Mouse (Mus musculus) CH12.LX (cell line): ENCODE measurements at regions not wholly inside any gene's neighbourhood (a gene's known extent, or its start where the extent isn't known, plus 50 kb on each side); places are given as distances from the start of the nearest gene placed in this dataset.

Source experiments
- DNase-seq: peaks from one replicate; pipeline ENCODE4 v3.0.0-alpha.2; 2013; ENCODE audit errors: extremely low read depth
- H3K27ac ChIP-seq: 2 replicates; pipeline ENCODE4 v1.5.1; 2012; ENCODE audit warnings: low read depth, mild to moderate bottlenecking, control low read depth, moderate library complexity; ENCODE audit not compliant: insufficient read depth
- H3K27me3 ChIP-seq: replicated peaks from 2 replicates; pipeline ENCODE3; 2012; ENCODE audit warnings: inconsistent platforms
- H3K36me3 ChIP-seq, 2 experiments: replicated peaks in 1 of 2; 2 replicates each; pipeline versions ENCODE3 to v1.6.1; 2012; ENCODE audit warnings: inconsistent platforms in 1 of 2, low read length in 1 of 2, mild to moderate bottlenecking in 1 of 2, mixed read lengths in 1 of 2, moderate library complexity in 1 of 2; ENCODE audit not compliant: control insufficient read depth in 1 of 2, insufficient read depth in 1 of 2
- H3K4me1 ChIP-seq, 2 experiments: 2 replicates each; pipeline ENCODE4 v1.6.1; 2012; ENCODE audit warnings: inconsistent platforms in 1 of 2, moderate library complexity in 1 of 2; ENCODE audit not compliant: insufficient read depth in 2 of 2, control insufficient read depth in 1 of 2
- H3K4me2 ChIP-seq: 2 replicates; pipeline ENCODE4 v1.6.1; 2012; ENCODE audit warnings: low read depth, mild to moderate bottlenecking, control low read depth; ENCODE audit not compliant: poor library complexity, insufficient read depth, severe bottlenecking
- H3K4me3 ChIP-seq, 3 experiments: fragments of 150-350 bp in 1 of 3; sonication (generic) in 1 of 3; replicated peaks in 1 of 3; 2 replicates each; pipeline versions ENCODE3 to v1.5.1; 2011 to 2012; ENCODE audit warnings: low read depth in 2 of 3, low read length in 2 of 3, mild to moderate bottlenecking in 2 of 3, moderate library complexity in 2 of 3, control low read depth in 1 of 3, improper control_type of control experiment in 1 of 3, inconsistent platforms in 1 of 3, mixed read lengths in 1 of 3; ENCODE audit not compliant: poor library complexity in 1 of 3
- H3K79me2 ChIP-seq: replicated peaks from 2 replicates; pipeline ENCODE4 v1.6.1; 2012; ENCODE audit warnings: mild to moderate bottlenecking, moderate library complexity; ENCODE audit not compliant: control insufficient read depth, poor library complexity, insufficient read depth, severe bottlenecking; ENCODE audit errors: extremely low read depth
- H3K9ac ChIP-seq: 2 replicates; pipeline ENCODE4 v1.6.1; 2012; ENCODE audit warnings: low read depth, mild to moderate bottlenecking, control low read depth, moderate library complexity; ENCODE audit not compliant: insufficient read depth
- H3K9me3 ChIP-seq: replicated peaks from 2 replicates; pipeline ENCODE3; 2012; ENCODE audit warnings: low read length, inconsistent platforms, mixed read lengths
- BHLHE40 ChIP-seq: IDR thresholded peaks from 2 replicates; pipeline ENCODE4 v1.6.1; 2011; ENCODE audit warnings: mild to moderate bottlenecking, low read depth, low read length, improper control_type of control experiment
- CHD2 ChIP-seq: IDR thresholded peaks from 2 replicates; pipeline ENCODE4 v1.6.1; 2011; ENCODE audit warnings: low read length, improper control_type of control experiment
- ELF1 ChIP-seq: IDR thresholded peaks from 2 replicates; pipeline ENCODE4 v1.6.1; 2014; ENCODE audit warnings: low read depth, mild to moderate bottlenecking, inconsistent platforms, low read length, improper control_type of control experiment
- EP300 ChIP-seq: IDR thresholded peaks from 2 replicates; pipeline ENCODE4 v1.6.1; 2011; ENCODE audit warnings: low read length, improper control_type of control experiment
- HCFC1 ChIP-seq: IDR thresholded peaks from 2 replicates; pipeline ENCODE4 v1.6.1; 2012; ENCODE audit warnings: low read depth, mild to moderate bottlenecking, inconsistent platforms, low read length, improper control_type of control experiment
- JUND ChIP-seq: conservative IDR thresholded peaks from 2 replicates; pipeline ENCODE4 v1.6.1; 2011; ENCODE audit warnings: low read depth, low read length, improper control_type of control experiment
- KAT2A ChIP-seq: IDR thresholded peaks from 2 replicates; pipeline ENCODE4 v1.6.1; 2012; ENCODE audit warnings: low read length, improper control_type of control experiment, inconsistent platforms; ENCODE audit not compliant: insufficient replicate concordance
- MEF2A ChIP-seq: IDR thresholded peaks from 2 replicates; pipeline ENCODE4 v1.6.1; 2014; ENCODE audit warnings: low read depth, mild to moderate bottlenecking, inconsistent platforms, low read length, improper control_type of control experiment, borderline replicate concordance
- MXI1 ChIP-seq: IDR thresholded peaks from 2 replicates; pipeline ENCODE4 v1.6.1; 2011; ENCODE audit warnings: mild to moderate bottlenecking, low read depth, low read length, improper control_type of control experiment
- NRF1 ChIP-seq: IDR thresholded peaks from 2 replicates; pipeline ENCODE4 v1.6.1; 2014; ENCODE audit warnings: low read depth, mild to moderate bottlenecking, inconsistent platforms, low read length, improper control_type of control experiment, moderate library complexity
- PAX5 ChIP-seq: IDR thresholded peaks from 2 replicates; pipeline ENCODE4 v1.6.1; 2012; ENCODE audit warnings: low read length, inconsistent platforms, mixed read lengths
- POLR2A ChIP-seq: IDR thresholded peaks from 2 replicates; pipeline ENCODE4 v1.6.1; 2011; ENCODE audit warnings: low read depth, mild to moderate bottlenecking, improper control_type of control experiment, low read length
- RAD21 ChIP-seq: IDR thresholded peaks from 2 replicates; pipeline ENCODE4 v1.6.1; 2011; ENCODE audit warnings: low read depth, mild to moderate bottlenecking, low read length, improper control_type of control experiment, moderate library complexity
- RCOR1 ChIP-seq: conservative IDR thresholded peaks from 2 replicates; pipeline ENCODE4 v1.6.1; 2012; ENCODE audit warnings: low read depth, mild to moderate bottlenecking, inconsistent platforms, low read length, improper control_type of control experiment
- SIN3A ChIP-seq: IDR thresholded peaks from 2 replicates; pipeline ENCODE4 v1.6.1; 2012; ENCODE audit warnings: low read length, improper control_type of control experiment, inconsistent platforms
- SMC3 ChIP-seq: IDR thresholded peaks from 2 replicates; pipeline ENCODE4 v1.6.1; 2011; ENCODE audit warnings: low read depth, low read length, improper control_type of control experiment
- USF1 ChIP-seq: IDR thresholded peaks from 2 replicates; pipeline ENCODE4 v1.6.1; 2014; ENCODE audit warnings: low read depth, mild to moderate bottlenecking, inconsistent platforms, low read length, improper control_type of control experiment
- ZNF384 ChIP-seq: IDR thresholded peaks from 2 replicates; pipeline ENCODE4 v1.6.1; 2012; ENCODE audit warnings: low read depth, low read length, improper control_type of control experiment, inconsistent platforms
- dilution Hi-C: fragments of 300-500 bp; cut with MboI; formaldehyde crosslinking; loops from 2 replicates; pipeline ENCODE4 v1.14.3; 2020; ENCODE audit warnings: low sequenced_read_pairs; ENCODE audit not compliant: extremely low pct_unique_long_range_greater_than_20kb, extremely low pct_ligation_motif_present
- in situ Hi-C: fragments of 300-500 bp; cut with MboI; formaldehyde crosslinking; loops from 3 replicates; pipeline ENCODE4 v1.14.3; 2019; ENCODE audit warnings: low sequenced_read_pairs, low pct_ligation_motif_present, low pct_unique_long_range_greater_than_20kb, mixed read lengths

DNA sequence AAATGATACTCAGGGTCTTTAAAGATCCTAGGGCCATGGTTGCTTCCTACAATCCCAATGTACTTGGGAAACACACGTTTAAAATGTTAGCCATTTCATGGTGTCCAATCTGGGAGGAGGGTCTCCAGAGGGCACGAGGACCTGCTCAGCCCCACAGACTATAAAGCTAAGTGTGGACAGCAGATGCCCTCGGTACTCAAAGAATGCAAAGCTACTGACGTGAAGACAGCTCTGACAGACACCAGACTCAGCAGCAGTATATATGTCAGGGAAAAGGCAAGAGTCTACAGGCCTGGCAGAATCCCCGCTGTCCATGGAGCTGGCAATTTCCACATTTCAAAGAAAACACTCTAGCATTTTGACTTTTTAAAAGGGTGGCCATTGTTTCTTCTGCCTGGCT, 116.5 kb downstream of the Ngf start:
- Histone ChIP-seq H3K4me1 (0 out of 4 replicates have a peak, but pooled peaks cover 0 to 3% of the 10 kb centered on the region in 2 experiments), H3K9ac (no peak overlapping the region), H3K27me3 (no peaks in the 10 kb centered on the region), H3K4me2 (no peak overlapping the region), H3K79me2 (no peaks in the 10 kb centered on the region), H3K9me3 (no peaks in the 10 kb centered on the region), H3K4me3 (no peak overlapping the region), H3K27ac (no peak overlapping the region), H3K36me3 (no peaks in the 10 kb centered on the region)
- TF ChIP-seq ZNF384 (no peak), RCOR1 (no peak), BHLHE40 (no peak), MXI1 (no peak), KAT2A (no peak), NRF1 (no peak), PAX5 (no peak), CHD2 (no peak)
- in situ Hi-C loops (loop anchor here (10.0 kb wide), 1 partner anchor 99 kb away; no protein-coding TSS in a partner anchor), dilution Hi-C loops (no loop called here)
- DNase-seq, result no peak

DNA sequence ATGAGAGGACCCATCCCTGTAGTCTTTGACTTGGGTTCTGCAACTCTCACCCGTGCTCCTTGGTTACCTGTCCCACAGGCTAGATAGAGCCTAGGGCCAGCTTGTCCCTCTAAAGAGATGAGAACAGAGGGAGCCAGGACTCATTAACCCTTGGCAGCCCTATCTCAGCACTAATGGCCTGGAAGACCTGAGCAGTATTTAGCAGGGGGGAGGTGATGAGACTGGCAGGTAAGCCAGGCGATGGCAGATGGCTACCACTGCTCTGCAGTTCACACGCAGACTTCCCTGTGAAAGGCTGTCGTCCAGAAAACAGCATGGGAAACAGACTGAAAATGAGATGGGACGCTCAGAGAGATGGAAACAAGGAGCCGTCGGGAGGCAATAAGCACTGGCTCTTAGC, 122.3 kb downstream of the Ngf start:
- DNase-seq, result no peak
- H3K9ac ChIP-seq, result no peak overlapping the region
- no peaks in the 10 kb centered on the region for H3K79me2 ChIP-seq
- in situ Hi-C loops, result no loop called here
- H3K36me3 ChIP-seq, result no peaks in the 10 kb centered on the region
- dilution Hi-C loops, result no loop called here
- no peak overlapping the region for H3K4me3 ChIP-seq
- no peak overlapping the region for H3K4me2 ChIP-seq
- peaks cover under 1 to 2% of the 10 kb centered on the region in 2 experiments; a peak in 2 of 4 replicates for H3K4me1 ChIP-seq
- H3K9me3 ChIP-seq, result no peaks in the 10 kb centered on the region
- H3K27ac ChIP-seq, result no peak overlapping the region
- H3K27me3 ChIP-seq, result no peaks in the 10 kb centered on the region
- TF ChIP-seq POLR2A, result no peak
- TF ChIP-seq MEF2A, result no peak
- TF ChIP-seq EP300, result no peak
- no peak for TF ChIP-seq USF1
- TF ChIP-seq ELF1, result no peak
- TF ChIP-seq HCFC1, result no peak
- TF ChIP-seq NRF1, result no peak
- no peak for TF ChIP-seq RAD21
- TF ChIP-seq JUND, result no peak
- no peak for TF ChIP-seq SIN3A
- TF ChIP-seq ZNF384, result no peak
- TF ChIP-seq SMC3, result no peak
